Mouse (Mus musculus) kidney, embryonic 14.5 days (tissue): Measurements from ENCODE around the gene Afg3l1. TPM values are rescaled to one million over a fixed set of nuclear protein-coding genes. Genes with fewer than 3 reads are reported as not detected.
"Not testable (repeated sequence)": the region's sequence is repeated elsewhere in the genome, so short reads cannot be mapped to it uniquely, and the experiment has no call there.

Experiments used
- ATAC-seq: fragments of 200-750 bp; cut with Nextera tagmentation; 2 replicates; pipeline ENCODE4 v1.8.0; 2017; ENCODE audit warnings: moderate number of reproducible peaks, mild to moderate bottlenecking, moderate TSS enrichment, moderate library complexity; ENCODE audit not compliant: low FRiP score, low TSS enrichment
- H3K27ac ChIP-seq: fragments of 300-500 bp; sonication (generic); 2 replicates; pipeline ENCODE4 v1.5.1; 2014; ENCODE audit warnings: low read depth, mild to moderate bottlenecking, low read length, moderate library complexity, mixed read lengths
- H3K27me3 ChIP-seq: fragments of 300-500 bp; sonication (generic); 2 replicates; pipeline ENCODE4 v1.6.1; 2014; ENCODE audit warnings: mild to moderate bottlenecking, low read length; ENCODE audit not compliant: control insufficient read depth, insufficient read depth
- H3K36me3 ChIP-seq: fragments of 300-500 bp; sonication (generic); 2 replicates; pipeline ENCODE4 v1.6.1; 2014; ENCODE audit warnings: low read length, mixed read lengths; ENCODE audit not compliant: control insufficient read depth, insufficient read depth
- H3K4me1 ChIP-seq: fragments of 300-500 bp; sonication (generic); 2 replicates; pipeline ENCODE4 v1.6.1; 2014; ENCODE audit warnings: low read length, mixed read lengths; ENCODE audit not compliant: control insufficient read depth, insufficient read depth
- H3K4me2 ChIP-seq: fragments of 300-500 bp; sonication (generic); replicated peaks from 2 replicates; pipeline ENCODE4 v1.6.1; 2014; ENCODE audit warnings: low read depth, mild to moderate bottlenecking, low read length
- H3K4me3 ChIP-seq: fragments of 300-500 bp; sonication (generic); 2 replicates; pipeline ENCODE4 v1.5.1; 2014; ENCODE audit warnings: mild to moderate bottlenecking, low read length
- H3K9ac ChIP-seq: fragments of 300-500 bp; sonication (generic); 2 replicates; pipeline ENCODE4 v1.6.1; 2014; ENCODE audit warnings: low read depth, mild to moderate bottlenecking, low read length, moderate library complexity
- H3K9me3 ChIP-seq: fragments of 300-500 bp; sonication (generic); 2 replicates; pipeline ENCODE4 v1.6.1; 2016; ENCODE audit warnings: low read length; ENCODE audit not compliant: control insufficient read depth
- WGBS: fragments of 180-500 bp; shearing (Covaris S2); extraction: QIAGEN DNeasy Blood & Tissue Kit; methylation state at CpG from one replicate; pipeline ENCODE4 v1.1.7; 2014; 5-methylcytosine and 5-hydroxymethylcytosine counted together
- polyA plus RNA-seq: library from polyadenylated mRNA; unstranded; fragments of >200 nt; fragmentation: Nextera tagmentation; extraction: Ambion mirVana; gene quantifications from 2 replicates; pipeline ENCODE4 v1.2.1, GENCODE M21; 2014

The Afg3l1 gene
- polyA plus RNA-seq, 1 experiment from 2014 or later: 43.2 TPM

GRCm38 (mm10) chr8:123452149-123452548 lies 25.6 kb upstream of the Afg3l1 start:
- Histone ChIP-seq H3K4me3 (no peak overlapping the region), H3K36me3 (peaks cover 34% of the 10 kb centered on the region), H3K27ac (no peak overlapping the region), H3K27me3 (no peaks in the 10 kb centered on the region), H3K4me2 (no peak overlapping the region), H3K9ac (no peak overlapping the region), H3K9me3 (no peaks in the 10 kb centered on the region), H3K4me1 (no peaks in the 10 kb centered on the region)
- WGBS: 67% methylated on average over 4 of the region's 4 CpGs
- ATAC-seq: no peak

- Histone ChIP-seq H3K4me1 (no peaks in the 10 kb centered on the region), H3K36me3 (peaks cover 41% of the 10 kb centered on the region), H3K27me3 (no peaks in the 10 kb centered on the region), H3K9ac (no peak overlapping the region), H3K4me3 (no peak overlapping the region), H3K4me2 (no peak overlapping the region), H3K27ac (no peak overlapping the region), H3K9me3 (no peaks in the 10 kb centered on the region)
- 73% methylated on average over 7 of the region's 7 CpGs for WGBS
- ATAC-seq: no peak
Measured at GRCm38 (mm10) chr8:123453291-123453690, 24.4 kb upstream of the Afg3l1 start.

- no peaks in the 10 kb centered on the region for H3K4me1 ChIP-seq
- no peak for ATAC-seq
- no peak overlapping the region for H3K9ac ChIP-seq
- no peaks in the 10 kb centered on the region for H3K27me3 ChIP-seq
- H3K9me3 ChIP-seq: no peaks in the 10 kb centered on the region
- H3K4me3 ChIP-seq: no peak overlapping the region
- peaks cover 44% of the 10 kb centered on the region for H3K36me3 ChIP-seq
- no peak overlapping the region for H3K4me2 ChIP-seq
- H3K27ac ChIP-seq: no peak overlapping the region
- 78% methylated on average over 5 of the region's 5 CpGs for WGBS
Measured at GRCm38 (mm10) chr8:123453951-123454350, 23.8 kb upstream of the Afg3l1 start.

- Histone ChIP-seq H3K36me3 (peaks cover 49% of the 10 kb centered on the region), H3K4me2 (no peak overlapping the region), H3K27me3 (no peaks in the 10 kb centered on the region), H3K4me3 (no peak overlapping the region), H3K9ac (no peak overlapping the region), H3K9me3 (no peaks in the 10 kb centered on the region), H3K4me1 (no peaks in the 10 kb centered on the region), H3K27ac (no peak overlapping the region)
- WGBS: 94% methylated on average over 6 of the region's 6 CpGs
- ATAC-seq: no peak
Measured at GRCm38 (mm10) chr8:123454559-123454958, 23.1 kb upstream of the Afg3l1 start.

- H3K9me3 ChIP-seq: no peaks in the 10 kb centered on the region
- H3K27me3 ChIP-seq: no peaks in the 10 kb centered on the region
- H3K4me3 ChIP-seq: no peak overlapping the region
- ATAC-seq: no peak
- no peak overlapping the region for H3K27ac ChIP-seq
- WGBS: 85% methylated on average over 4 of the region's 4 CpGs
- H3K4me1 ChIP-seq: no peaks in the 10 kb centered on the region
- H3K36me3 ChIP-seq: peaks cover 30% of the 10 kb centered on the region
- no peak overlapping the region for H3K4me2 ChIP-seq
- H3K9ac ChIP-seq: no peak overlapping the region
Measured at GRCm38 (mm10) chr8:123463651-123464050, 14.1 kb upstream of the Afg3l1 start.

GRCm38 (mm10) chr8:123467476-123467875 lies 10.2 kb upstream of the Afg3l1 start:
- Histone ChIP-seq H3K4me2 (no peak overlapping the region), H3K4me3 (no peak overlapping the region), H3K9ac (no peak overlapping the region), H3K36me3 (peaks cover 2% of the 10 kb centered on the region; the same call in 1 of the 2 replicates), H3K27ac (no peak overlapping the region), H3K4me1 (no peaks in the 10 kb centered on the region), H3K27me3 (no peaks in the 10 kb centered on the region), H3K9me3 (no peaks in the 10 kb centered on the region)
- WGBS: 72% methylated on average over 3 of the region's 3 CpGs
- ATAC-seq: no peak

GRCm38 (mm10) chr8:123472991-123473390 lies 4.7 kb upstream of the Afg3l1 start:
- H3K27me3 ChIP-seq, H3K4me2 ChIP-seq, H3K36me3 ChIP-seq, H3K4me3 ChIP-seq, H3K9ac ChIP-seq, H3K27ac ChIP-seq, ATAC-seq, H3K4me1 ChIP-seq, H3K9me3 ChIP-seq: not testable (repeated sequence)
- WGBS: 56% methylated on average over 6 of the region's 6 CpGs

- H3K27me3 ChIP-seq, H3K9me3 ChIP-seq, H3K4me2 ChIP-seq, ATAC-seq, H3K4me1 ChIP-seq, H3K9ac ChIP-seq, H3K4me3 ChIP-seq, H3K27ac ChIP-seq, H3K36me3 ChIP-seq: not testable (repeated sequence)
- WGBS: 62% methylated on average over 5 of the region's 5 CpGs
Measured at GRCm38 (mm10) chr8:123474549-123474948, 3.2 kb upstream of the Afg3l1 start.

- peaks cover 10% of the 10 kb centered on the region for H3K4me1 ChIP-seq
- WGBS: 9% methylated on average over 34 of the region's 34 CpGs
- peaks cover 20% of the 10 kb centered on the region for H3K36me3 ChIP-seq
- H3K27ac ChIP-seq: no peak overlapping the region
- peak overlapping the region; percentile 82 for H3K9ac ChIP-seq
- H3K4me2 ChIP-seq: peak overlapping the region; percentile 73
- no peaks in the 10 kb centered on the region for H3K27me3 ChIP-seq
- H3K4me3 ChIP-seq: peak overlapping the region; percentile 76
- ATAC-seq: peak; percentile 25; the same call in 1 of the 2 replicates
- no peaks in the 10 kb centered on the region for H3K9me3 ChIP-seq
Measured at GRCm38 (mm10) chr8:123476911-123477736, 579 bp upstream of the Afg3l1 start.
